Mouse (Mus musculus): ENCODE data around the gene Il16.

- TF ChIP-seq CTCF (IDR thresholded peaks at IDR 0.05; ENCODE audit: borderline replicate concordance, insufficient read depth, low read length): no peak
- TF ChIP-seq POLR2A (IDR thresholded peaks at IDR 0.05; ENCODE audit: low read depth, low read length): no peak
These were observed 14.2 kb downstream of the Il16 start for GRCm38 (mm10) chr7:83731297-83731696.

Measured in embryonic fibroblast, embryonic 13.5 days (primary cell).